Mouse (Mus musculus) thymus, adult 2 months (tissue): Measurements from ENCODE around the gene Prr5.

Source experiments
- CTCF ChIP-seq: fragments of 200-500 bp; IDR thresholded peaks from 2 replicates; pipeline ENCODE4 v1.5.1; 2012; ENCODE audit warnings: mild to moderate bottlenecking, control low read depth, low read length, moderate library complexity, borderline replicate concordance; ENCODE audit not compliant: control insufficient read depth, poor library complexity, insufficient read depth; ENCODE audit errors: extremely low read depth
- POLR2A ChIP-seq: fragments of 200-500 bp; IDR thresholded peaks from 2 replicates; pipeline ENCODE4 v1.6.1; 2012; ENCODE audit warnings: mild to moderate bottlenecking, low read length, control low read depth, moderate library complexity; ENCODE audit not compliant: control insufficient read depth, poor library complexity, insufficient read depth; ENCODE audit errors: extremely low read depth

GRCm38 (mm10) chr15:84696021-84696420 is 26.6 kb downstream of the Prr5 start:
- TF ChIP-seq CTCF (no peak), POLR2A (no peak)
